ENCODE assay signal across 29 mouse cellular contexts in genomic region chr2:156542410-156542809, GRCm38 (mm10).
"Had no signal": no experiment of that assay in that cellular context is flagged by ENCODE, and none has a peak within 500 bp of the region (broad histone marks: within the 10 kb centered on the region; RNA-seq: fewer than 3 reads in every experiment).

No protein-coding gene starts in this region.

- H3K27ac ChIP-seq: limb, embryonic 10.5 days; limb, embryonic 12.5 days; limb, embryonic 13.5 days; limb, embryonic 15.5 days; liver, embryonic 12.5 days; liver, embryonic 13.5 days; liver, embryonic 14.5 days; liver, embryonic 15.5 days; lung, embryonic 15.5 days; macrophage; midbrain, embryonic 10.5 days; midbrain, embryonic 12.5 days; midbrain, embryonic 13.5 days; midbrain, embryonic 15.5 days had no signal

- DNase-seq: left cerebral cortex, postnatal 4 days; liver; liver, embryonic 13.5 days; liver, postnatal 0 days; lung, adult 18-20 months; lung, adult 2 months; lung, embryonic 14.5 days; lung, postnatal 10 days; lung, postnatal 14 days; lung, postnatal 36 days; lung, postnatal 4 days; midbrain, embryonic 14.5 days had no signal

- ATAC-seq: liver, embryonic 12.5 days; liver, postnatal 0 days; lung, postnatal 0 days; midbrain, embryonic 13.5 days; midbrain, embryonic 15.5 days; midbrain, embryonic 16.5 days had no signal

- H3K4me3 ChIP-seq: limb, embryonic 10.5 days; limb, embryonic 12.5 days; limb, embryonic 13.5 days; limb, embryonic 15.5 days; liver, embryonic 12.5 days; liver, embryonic 13.5 days; liver, embryonic 15.5 days; lung, embryonic 15.5 days; megakaryocyte, embryonic 14.5 days; midbrain, embryonic 10.5 days; midbrain, embryonic 12.5 days; midbrain, embryonic 13.5 days; midbrain, embryonic 15.5 days; myocyte had no signal
